In the genomic region with DNA sequence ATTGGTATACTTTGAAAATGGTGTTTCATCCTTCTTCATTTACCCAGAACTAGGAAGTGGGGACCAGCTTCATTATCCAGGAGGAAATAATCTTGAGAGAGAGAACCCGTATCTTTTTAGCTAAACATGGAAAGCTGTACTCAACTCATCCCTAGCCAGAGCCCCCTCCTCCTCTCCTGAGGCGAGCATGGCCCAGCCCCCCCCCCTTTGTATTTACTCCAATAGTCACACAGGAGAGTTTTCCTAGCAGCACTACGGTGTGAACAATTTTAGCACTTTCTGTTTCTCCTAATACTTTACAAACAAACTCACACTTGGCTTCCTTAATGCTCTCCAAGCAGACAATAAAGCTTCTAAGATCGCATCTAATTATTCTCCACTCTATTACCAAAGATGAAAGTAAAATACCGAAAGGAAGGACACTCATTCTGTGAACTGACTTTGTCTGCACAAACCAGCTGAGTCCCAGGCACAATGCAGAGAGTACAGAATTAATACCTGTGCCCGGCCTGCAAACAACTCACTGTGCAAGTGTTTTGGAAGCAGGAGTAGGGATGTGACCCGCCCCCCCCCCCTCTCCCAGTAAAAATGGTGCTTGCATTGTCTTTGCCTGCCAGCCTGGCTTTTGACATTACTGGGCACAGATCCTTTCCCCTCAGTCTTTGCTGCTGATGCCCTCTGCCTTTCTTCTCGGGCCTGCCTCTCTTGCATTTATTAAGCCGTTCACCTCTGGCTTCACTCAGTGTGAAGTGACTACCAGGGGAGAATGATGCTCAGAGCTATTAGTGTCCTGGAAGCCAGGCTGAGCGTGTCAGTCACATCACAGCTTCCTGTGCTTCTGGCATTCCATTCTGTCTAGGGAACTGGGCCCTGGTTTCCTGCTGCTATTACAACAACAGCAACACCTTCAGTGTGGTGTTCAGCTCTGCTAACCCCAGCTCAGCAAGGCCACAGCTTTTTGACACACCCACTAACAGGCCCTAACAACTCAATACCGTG, we compare ENCODE assay signal across 14 mouse cellular contexts.
DNase-seq lines count a peak whose midpoint lies in the region; ATAC-seq and TF ChIP-seq lines count a peak whose summit lies in the region.
"Had no signal": no experiment of that assay in that cellular context is flagged by ENCODE, and none has a peak within 500 bp of the region (broad histone marks: within the 10 kb centered on the region; RNA-seq: fewer than 3 reads in every experiment).

No protein-coding gene starts in this region.

- no peak overlapping the region for H3K9ac ChIP-seq in kidney, postnatal 0 days (ENCODE audit: low read depth, low read length)
- no peak overlapping the region for H3K9ac ChIP-seq in midbrain, embryonic 11.5 days (ENCODE audit: low read length)
- H3K9ac ChIP-seq: liver, embryonic 13.5 days had no signal

- no peaks in the 10 kb centered on the region for H3K9me3 ChIP-seq in kidney, postnatal 0 days (replicated peaks; ENCODE audit: low read length)
- no peaks in the 10 kb centered on the region for H3K9me3 ChIP-seq in midbrain, embryonic 11.5 days (ENCODE audit: control insufficient read depth, low read length)
- H3K9me3 ChIP-seq: liver, embryonic 13.5 days had no signal

- no peak overlapping the region for H3K4me3 ChIP-seq in kidney, postnatal 0 days (replicated peaks; ENCODE audit: low read depth, low read length)
- no peak overlapping the region for H3K4me3 ChIP-seq in midbrain, embryonic 11.5 days (ENCODE audit: low read depth, low read length)
- H3K4me3 ChIP-seq: liver, embryonic 13.5 days had no signal

- no peak overlapping the region for H3K27ac ChIP-seq in kidney, postnatal 0 days
- no peak overlapping the region for H3K27ac ChIP-seq in midbrain, embryonic 11.5 days (ENCODE audit: low read depth, low read length)
- H3K27ac ChIP-seq: liver, embryonic 13.5 days had no signal

- 44% methylated on average over 11 of the region's 11 CpGs for WGBS in kidney, postnatal 0 days
- 30% methylated on average over 11 of the region's 11 CpGs for WGBS in midbrain, embryonic 11.5 days

- peak; percentile 17 for DNase-seq in kidney, postnatal 0 days (ENCODE audit: low spot score)
- no peak for DNase-seq in kidney, postnatal 10 days
- peak; percentile 30 for DNase-seq in MN1 (ENCODE audit: low spot score)
- DNase-seq in embryo, embryonic 9.5 days (ENCODE audit: extremely low spot score) = peak; percentile 24
- DNase-seq in midbrain, embryonic 11.5 days (ENCODE audit: low spot score, missing footprints) = peak; percentile 85
- no peak for DNase-seq in layer of hippocampus, postnatal 10 days (ENCODE audit: low spot score in 2 of 2)
- no peak for DNase-seq in adrenal gland, postnatal 14 days
- DNase-seq: cerebellum, adult 18-20 months; gastrocnemius, postnatal 36 days; kidney, adult 2 months; layer of hippocampus, postnatal 36 days; liver, embryonic 13.5 days had no signal

- no peaks in the 10 kb centered on the region for H3K36me3 ChIP-seq in kidney, postnatal 0 days (ENCODE audit: insufficient read depth, low read length)
- no peaks in the 10 kb centered on the region for H3K36me3 ChIP-seq in midbrain, embryonic 11.5 days (ENCODE audit: control insufficient read depth, insufficient read depth, low read length)
- H3K36me3 ChIP-seq: liver, embryonic 13.5 days had no signal

- no peaks in the 10 kb centered on the region for H3K4me1 ChIP-seq in kidney, postnatal 0 days (replicated peaks; ENCODE audit: insufficient read depth, low read length)
- peaks cover 8% of the 10 kb centered on the region for H3K4me1 ChIP-seq in midbrain, embryonic 11.5 days (ENCODE audit: control insufficient read depth, insufficient read depth, low read length)

- no peak for ATAC-seq in kidney, postnatal 0 days (replicated peaks; ENCODE audit: low FRiP score, low read depth)
- ATAC-seq in midbrain, embryonic 11.5 days (ENCODE audit: low FRiP score) = peak; percentile 61
- no peak for ATAC-seq in megakaryocyte progenitor cell, adult 5-6 weeks (replicated peaks; ENCODE audit: poor library complexity)
- ATAC-seq: activated CD4-positive, CD25-positive, alpha-beta regulatory T cell, adult 4 months had no signal

- H3K27me3 ChIP-seq in kidney, postnatal 0 days (ENCODE audit: insufficient read depth, low read length) = no peaks in the 10 kb centered on the region
- H3K27me3 ChIP-seq in midbrain, embryonic 11.5 days (ENCODE audit: control insufficient read depth, insufficient read depth, low read length) = no peaks in the 10 kb centered on the region
- H3K27me3 ChIP-seq: liver, embryonic 13.5 days had no signal

- no peak overlapping the region for H3K4me2 ChIP-seq in kidney, postnatal 0 days (ENCODE audit: low read length)
- H3K4me2 ChIP-seq in midbrain, embryonic 11.5 days = 0 out of 2 replicates have a peak overlapping the region, but pooled peaks have one; percentile 3
- H3K4me2 ChIP-seq: liver, embryonic 13.5 days had no signal

- TF ChIP-seq CTCF in kidney, postnatal 0 days (IDR thresholded peaks at IDR 0.05; ENCODE audit: low read depth) = no peak

Comparison
In these comparisons a context has a peak if more than half of its experiments do, and no peak if none do; other contexts are left out.
1. DNase-seq: peak in kidney, postnatal 0 days (single experiment), MN1 (single experiment), embryo, embryonic 9.5 days (single experiment) and midbrain, embryonic 11.5 days (single experiment); none in kidney, postnatal 10 days (single experiment), layer of hippocampus, postnatal 10 days (0 of 2) and adrenal gland, postnatal 14 days (single experiment).